Mouse (Mus musculus): ENCODE measurements around the gene Cmtm2b.
"Not testable (repeated sequence)": the region's sequence is repeated elsewhere in the genome, so short reads cannot be mapped to it uniquely, and the experiment has no call there.

Gene Cmtm2b

DNA sequence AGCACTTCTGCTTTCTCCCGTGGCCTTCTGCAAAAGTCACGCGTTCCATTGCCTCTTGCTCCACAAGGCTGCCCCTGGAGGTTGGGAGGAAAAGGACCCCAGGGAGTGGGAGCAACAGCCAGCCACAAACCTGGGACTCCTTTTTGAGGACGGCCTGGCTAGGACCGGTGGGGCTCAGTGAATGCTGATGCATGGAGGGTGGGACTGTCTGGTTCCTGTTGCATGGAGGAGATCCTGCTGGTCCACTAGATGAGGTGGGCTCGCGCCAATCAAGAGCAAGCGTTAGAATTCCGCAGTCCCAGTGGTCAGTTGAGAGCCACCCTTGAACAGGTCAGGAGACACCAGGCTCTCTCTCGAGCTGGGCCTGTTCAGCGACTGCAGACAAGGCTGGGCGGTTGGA lies at the start of gene Cmtm2b:
TSS of gene Cmtm2b (plus strand) at position 301 of the 400 bp plus-strand sequence.
- not testable (repeated sequence) for DNase-seq

DNA sequence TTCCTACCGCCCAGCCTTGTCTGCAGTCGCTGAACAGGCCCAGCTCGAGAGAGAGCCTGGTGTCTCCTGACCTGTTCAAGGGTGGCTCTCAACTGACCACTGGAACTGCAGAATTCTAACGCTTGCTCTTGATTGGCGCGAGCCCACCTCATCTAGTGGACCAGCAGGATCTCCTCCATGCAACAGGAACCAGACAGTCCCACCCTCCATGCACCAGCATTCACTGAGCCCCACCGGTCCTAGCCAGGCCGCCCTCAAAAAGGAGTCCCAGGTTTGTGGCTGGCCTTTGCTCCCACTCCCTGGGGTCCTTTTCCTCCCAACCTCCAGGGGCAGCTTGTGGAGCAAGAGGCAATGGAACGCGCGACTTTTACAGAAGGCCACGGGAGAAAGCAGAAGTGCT lies 28.9 kb upstream of the Cmtm2b start, which contains the start of gene Cmtm2a:
TSS of gene Cmtm2a (minus strand) at position 101 of the 400 bp plus-strand sequence.
- not testable (repeated sequence) for DNase-seq

DNA sequence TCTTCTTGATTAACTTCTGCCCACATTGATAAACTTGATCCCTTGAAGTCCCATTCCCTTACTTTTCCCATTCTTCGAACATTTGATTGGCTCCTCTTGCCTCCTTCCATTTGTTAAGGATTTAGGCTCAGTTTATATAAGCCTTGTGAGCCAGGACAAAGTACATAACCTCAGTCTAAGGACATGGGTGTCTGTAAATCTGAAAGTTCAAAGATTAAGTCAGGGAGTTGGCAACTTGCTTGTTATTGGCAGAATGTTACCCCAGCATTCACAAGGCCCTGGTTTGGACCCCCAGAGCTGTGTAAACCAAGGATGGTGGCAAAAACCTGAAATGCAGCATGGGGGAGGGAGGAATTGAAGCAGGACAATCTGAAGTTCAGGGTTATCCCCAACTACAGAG lies 27.6 kb upstream of the Cmtm2b start:
- DNase-seq = no peak

DNA sequence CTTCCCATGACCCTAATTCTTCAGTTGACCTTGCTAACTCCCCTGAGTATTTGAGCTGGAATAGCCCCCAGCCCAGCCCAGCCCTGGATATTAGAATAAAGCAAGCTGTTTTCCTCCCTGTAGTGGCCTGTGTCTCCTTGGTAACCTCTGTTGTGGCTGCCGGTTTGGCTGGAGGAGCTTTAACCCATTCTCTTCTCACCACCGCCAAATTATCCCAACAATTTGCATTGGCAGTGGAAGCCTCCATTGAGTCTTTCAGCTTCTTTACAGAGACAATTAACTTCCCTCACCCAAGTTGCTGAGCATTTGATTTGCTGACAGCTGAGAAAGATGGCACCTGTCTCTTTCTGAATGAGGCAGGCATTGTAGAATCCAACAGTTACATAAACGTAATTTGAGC lies 20.5 kb upstream of the Cmtm2b start:
- not testable (repeated sequence) for DNase-seq

GRCm38 (mm10) chr8:104302536-104302935 lies 19.5 kb upstream of the Cmtm2b start:
- DNase-seq = not testable (repeated sequence)

DNA sequence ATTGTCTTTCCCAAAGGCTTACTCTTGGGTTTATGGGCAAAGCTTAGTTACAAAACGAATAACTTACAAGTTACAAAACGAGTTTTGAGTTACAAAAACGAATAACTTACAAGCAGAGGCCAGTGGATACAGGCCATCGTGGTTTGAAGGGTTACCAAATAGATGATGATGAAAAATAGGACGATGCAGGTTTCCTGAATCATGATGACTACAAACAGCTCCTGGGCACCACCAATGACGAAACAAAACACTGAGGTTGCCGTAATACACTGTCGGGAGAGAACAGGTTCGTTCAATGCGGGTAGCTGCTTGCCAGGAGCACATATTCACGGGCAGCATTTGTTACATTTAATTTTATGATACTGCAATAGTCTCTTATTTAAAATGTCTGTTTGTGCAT lies 17.1 kb upstream of the Cmtm2b start:
- DNase-seq = no peak

- peak; percentile 76 for DNase-seq
Observed at GRCm38 (mm10) chr8:104308341-104308740, 13.7 kb upstream of the Cmtm2b start.

DNA sequence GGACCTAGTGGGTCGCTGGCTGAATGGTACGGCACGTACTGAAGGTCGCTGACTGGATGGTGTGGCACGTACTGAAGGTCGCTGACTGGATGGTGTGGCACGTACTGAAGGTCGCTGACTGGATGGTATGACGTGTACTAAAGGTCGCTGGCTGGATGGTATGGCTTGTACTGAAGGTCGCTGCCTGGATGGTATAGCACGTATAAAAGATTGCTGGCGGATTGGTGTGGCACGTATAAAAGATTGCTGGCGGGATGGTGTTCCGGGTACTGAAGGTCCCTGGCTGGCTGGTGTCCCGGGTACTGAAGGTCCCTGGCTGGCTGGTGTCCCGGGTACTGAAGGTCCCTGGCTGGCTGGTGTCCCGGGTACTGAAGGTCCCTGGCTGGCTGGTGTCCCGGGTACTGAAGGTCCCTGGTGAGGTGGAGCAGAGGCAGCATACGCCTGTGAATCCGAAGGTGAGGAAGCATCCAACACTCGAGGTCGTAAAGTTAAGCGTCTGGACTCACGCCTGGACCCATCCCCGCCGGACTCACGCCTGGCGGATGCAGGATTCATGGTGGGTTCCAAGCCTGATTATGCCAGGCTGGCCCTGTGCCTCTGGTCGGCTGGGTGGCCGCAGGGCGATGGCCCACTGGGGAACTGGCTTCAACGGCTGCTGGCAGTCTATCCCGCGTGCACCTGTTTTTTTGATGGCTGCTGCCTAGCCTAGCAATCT lies 12.4 kb upstream of the Cmtm2b start, which contains the start of the genes Gm45711 and Cmtm1:
TSS of gene Gm45711 (minus strand) at position 641 of the 715 bp plus-strand sequence.
TSS of gene Cmtm1 (minus strand) at position 705 of the 715 bp plus-strand sequence.
- peak; percentile 97 for DNase-seq

DNA sequence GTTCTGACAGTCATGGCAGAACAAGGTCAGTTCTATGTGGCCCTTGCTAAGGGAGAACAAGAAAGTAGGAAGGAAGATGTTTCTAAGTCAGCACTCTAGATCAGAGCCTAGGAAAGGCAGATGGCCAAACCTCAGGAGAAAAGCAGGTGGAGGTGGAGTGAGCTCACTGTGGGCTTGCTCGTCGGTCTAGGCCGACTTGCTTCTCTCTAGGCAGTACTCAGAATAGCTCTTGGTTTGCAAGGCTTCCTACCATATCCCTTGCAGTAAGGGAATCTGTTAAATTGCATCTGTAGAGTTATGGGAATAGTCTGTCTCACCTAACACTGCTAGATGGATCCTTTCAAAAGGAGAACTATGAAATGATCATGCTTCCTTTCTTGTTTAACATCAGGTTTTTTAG lies 10.0 kb upstream of the Cmtm2b start:
- peak; percentile 63 for DNase-seq

- peak; percentile 85 for DNase-seq
Observed at GRCm38 (mm10) chr8:104313311-104313710, 8.7 kb upstream of the Cmtm2b start.

DNA sequence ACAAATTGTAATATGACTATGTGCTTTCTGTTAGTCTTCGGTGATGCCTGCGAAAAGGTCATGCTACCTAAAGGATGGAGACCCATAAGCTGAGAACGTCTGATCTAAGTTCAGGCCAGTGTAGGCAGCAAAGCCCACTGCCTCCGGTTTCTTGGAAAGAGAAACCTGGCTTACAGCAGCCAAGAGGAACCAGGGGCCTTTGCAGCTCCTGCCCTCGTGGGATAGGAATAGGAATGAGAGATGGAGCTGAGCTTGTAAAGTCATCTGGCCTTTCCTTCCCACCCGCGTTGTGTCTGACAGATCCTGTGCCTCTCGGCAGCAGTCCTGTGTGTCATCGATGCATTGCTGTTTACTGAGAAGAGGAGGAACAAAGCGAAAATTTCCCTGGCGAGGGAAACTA lies 763 bp upstream of the Cmtm2b start, which contains the start of gene Gm11020:
TSS of gene Gm11020 (plus strand) at position 301 of the 400 bp plus-strand sequence.
- not testable (repeated sequence) for DNase-seq

- peak; percentile 42 for DNase-seq
Observed at GRCm38 (mm10) chr8:104332665-104333631, 10.9 kb downstream of the Cmtm2b start.

DNA sequence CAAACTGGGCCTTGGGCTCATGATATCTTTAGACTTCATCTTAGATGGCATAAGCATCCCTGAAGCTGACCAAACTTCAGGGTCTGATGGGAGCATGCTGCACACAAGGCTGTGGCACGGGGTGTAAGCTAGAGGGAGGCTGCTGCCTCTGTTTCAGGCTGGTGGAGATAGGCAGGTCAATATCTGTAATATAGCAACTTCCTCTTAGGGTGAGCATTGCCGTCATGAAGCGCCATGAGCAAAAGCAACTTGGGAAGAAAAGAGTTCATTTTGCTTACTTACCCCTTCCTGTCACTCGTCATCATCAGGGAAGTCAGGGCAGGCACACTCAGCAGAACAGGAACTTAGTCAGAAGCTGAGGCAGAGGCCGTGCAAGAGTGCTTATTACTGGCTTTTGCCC lies 11.8 kb downstream of the Cmtm2b start:
- peak; percentile 90 for DNase-seq

GRCm38 (mm10) chr8:104334196-104334595 lies 12.2 kb downstream of the Cmtm2b start:
- no peak for DNase-seq

DNA sequence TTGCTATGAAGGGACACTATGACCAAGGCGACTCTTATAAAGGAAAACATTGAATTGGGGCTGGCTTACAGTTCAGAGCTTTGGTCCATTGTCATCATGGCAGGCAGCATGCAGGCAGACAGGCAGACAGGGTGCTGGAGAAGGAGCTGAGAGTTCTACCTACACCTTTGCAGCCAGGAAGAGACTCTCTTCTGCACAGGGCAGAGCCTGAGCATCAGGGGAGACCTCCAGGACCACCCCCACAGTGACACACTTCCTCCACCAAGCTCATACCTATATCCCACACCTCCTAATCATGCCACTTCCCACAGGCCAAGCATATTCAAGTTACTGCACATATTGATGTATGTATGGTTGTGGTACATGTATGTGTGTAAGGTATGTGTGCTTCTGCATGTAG lies 14.8 kb downstream of the Cmtm2b start:
- peak; percentile 68 for DNase-seq

DNA sequence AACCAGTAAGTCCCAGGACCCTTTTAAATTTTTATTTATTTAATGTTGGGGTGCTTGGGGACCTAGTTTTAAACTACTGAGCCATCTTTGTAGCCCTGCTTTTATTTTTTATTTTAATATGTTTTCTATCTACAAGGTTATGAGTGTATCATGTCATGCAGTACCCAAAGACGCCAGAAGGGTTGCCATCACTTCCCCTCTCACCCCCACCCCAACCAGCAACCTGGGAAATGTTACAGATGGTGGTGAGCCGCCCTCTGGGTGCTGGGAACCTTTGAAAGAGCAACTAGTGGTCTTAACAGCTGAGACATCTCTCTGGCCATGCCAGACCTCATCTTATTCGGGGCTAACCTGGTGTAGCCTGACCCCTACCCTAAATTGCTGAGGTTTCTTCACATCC lies 15.9 kb downstream of the Cmtm2b start:
- peak; percentile 86 for DNase-seq

GRCm38 (mm10) chr8:104339229-104339982 lies 17.4 kb downstream of the Cmtm2b start, which contains the start of gene Cmtm3:
Cmtm3 (plus strand) TSS chr8:104339410.
- peak; percentile 97 for DNase-seq

DNA sequence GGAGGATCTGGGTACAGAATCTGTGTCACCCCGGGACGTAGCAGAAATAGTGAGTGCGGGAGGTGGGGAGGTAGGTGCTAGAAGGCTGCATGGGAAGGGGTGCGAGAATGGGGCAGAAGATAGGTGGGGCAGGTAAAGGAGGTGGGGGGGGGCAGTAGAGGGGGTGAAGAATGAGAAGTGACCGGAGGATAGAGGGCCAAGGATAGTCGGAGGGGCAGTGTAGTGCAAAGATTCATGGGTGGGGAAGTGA lies 17.9 kb downstream of the Cmtm2b start:
- no peak for DNase-seq

- DNase-seq = peak; percentile 99
Observed at GRCm38 (mm10) chr8:104340233-104341105, 18.4 kb downstream of the Cmtm2b start.

DNA sequence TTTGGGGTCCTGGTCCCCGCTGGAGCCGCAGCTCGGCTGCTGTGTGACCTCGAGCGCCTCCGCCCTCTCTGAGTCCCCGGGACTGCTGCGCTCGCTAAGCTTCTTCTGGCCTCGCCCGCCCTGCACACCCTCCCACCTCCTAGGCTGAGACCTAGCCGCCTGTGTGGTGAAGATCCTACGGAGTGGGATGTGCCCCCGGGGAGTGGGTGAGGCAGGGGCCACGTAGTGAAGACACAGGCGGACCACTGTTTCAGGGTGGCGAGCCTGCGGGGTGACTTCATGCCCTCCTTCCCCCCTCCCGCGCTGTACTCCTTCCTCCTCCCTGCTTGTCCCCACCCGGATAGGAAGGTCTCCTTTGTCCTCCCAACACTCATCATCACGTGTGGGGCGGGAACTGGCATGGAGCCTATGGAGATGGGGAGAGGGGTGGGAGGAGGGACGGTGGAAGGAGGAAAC lies 19.1 kb downstream of the Cmtm2b start:
- DNase-seq = peak; percentile 99

GRCm38 (mm10) chr8:104341678-104342077 lies 19.6 kb downstream of the Cmtm2b start:
- no peak for DNase-seq

DNA sequence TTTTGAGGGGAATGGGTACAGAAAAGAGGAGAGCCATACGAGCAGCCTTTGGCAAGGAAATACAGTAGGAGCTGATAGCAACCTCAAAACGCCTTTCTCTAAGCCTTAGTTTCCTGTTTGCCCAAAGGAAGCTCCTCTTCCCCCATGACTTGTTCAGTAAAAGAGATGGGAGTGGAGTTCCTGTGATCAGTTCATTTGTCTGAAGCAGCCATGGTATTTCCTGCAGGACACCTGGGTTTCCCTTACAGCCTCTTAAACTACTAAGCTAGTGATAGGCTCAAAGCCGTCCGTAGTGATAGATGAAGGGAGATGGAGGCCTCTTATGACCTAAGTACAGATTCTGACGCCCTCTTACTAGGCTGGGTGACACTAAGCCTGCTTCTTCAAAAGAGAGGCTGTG lies 20.4 kb downstream of the Cmtm2b start:
- DNase-seq = peak; percentile 86

All from heart, adult 11 months (tissue).